Mouse (Mus musculus) kidney, embryonic 16.5 days (tissue): ENCODE results near the gene Galnt18. TPM values are rescaled to one million over a fixed set of nuclear protein-coding genes. Genes with fewer than 3 reads are reported as not detected.

Source experiments
- ATAC-seq: fragments of 200-750 bp; cut with Nextera tagmentation; 2 replicates; pipeline ENCODE4 v1.8.0; 2017; ENCODE audit warnings: moderate TSS enrichment; ENCODE audit not compliant: low FRiP score, low TSS enrichment
- H3K27ac ChIP-seq: fragments of 300-500 bp; sonication (generic); 2 replicates; pipeline ENCODE4 v1.5.1; 2014; ENCODE audit warnings: low read length
- H3K27me3 ChIP-seq: fragments of 300-500 bp; sonication (generic); 2 replicates; pipeline ENCODE4 v1.6.1; 2014; ENCODE audit warnings: low read length, control low read depth, mixed read lengths; ENCODE audit not compliant: insufficient read depth
- H3K36me3 ChIP-seq: fragments of 300-500 bp; sonication (generic); 2 replicates; pipeline ENCODE4 v1.6.1; 2014; ENCODE audit warnings: low read length, control low read depth, mixed read lengths; ENCODE audit not compliant: insufficient read depth
- H3K4me1 ChIP-seq: fragments of 300-500 bp; sonication (generic); 2 replicates; pipeline ENCODE4 v1.6.1; 2014; ENCODE audit warnings: low read length, control low read depth, mixed read lengths; ENCODE audit not compliant: insufficient read depth
- H3K4me2 ChIP-seq: fragments of 300-500 bp; sonication (generic); replicated peaks from 2 replicates; pipeline ENCODE4 v1.6.1; 2014; ENCODE audit warnings: low read depth, low read length
- H3K4me3 ChIP-seq: fragments of 300-500 bp; sonication (generic); 2 replicates; pipeline ENCODE4 v1.5.1; 2014; ENCODE audit warnings: mild to moderate bottlenecking, low read length
- H3K9ac ChIP-seq: fragments of 300-500 bp; sonication (generic); replicated peaks from 2 replicates; pipeline ENCODE4 v1.6.1; 2014; ENCODE audit warnings: low read length
- H3K9me3 ChIP-seq: fragments of 300-500 bp; sonication (generic); 2 replicates; pipeline ENCODE4 v1.6.1; 2016; ENCODE audit warnings: low read length, control low read depth
- WGBS: fragments of 180-500 bp; shearing (Covaris S2); extraction: QIAGEN DNeasy Blood & Tissue Kit; methylation state at CpG from one replicate; pipeline ENCODE4 v1.1.7; 2014; 5-methylcytosine and 5-hydroxymethylcytosine counted together
- polyA plus RNA-seq: library from polyadenylated mRNA; unstranded; fragments of >200 nt; fragmentation: Nextera tagmentation; extraction: Ambion mirVana; gene quantifications from 2 replicates; pipeline ENCODE4 v1.2.1, GENCODE M21; 2015

Galnt18 gene
- polyA plus RNA-seq, 1 experiment from 2014 or later = 46.4 TPM

DNA sequence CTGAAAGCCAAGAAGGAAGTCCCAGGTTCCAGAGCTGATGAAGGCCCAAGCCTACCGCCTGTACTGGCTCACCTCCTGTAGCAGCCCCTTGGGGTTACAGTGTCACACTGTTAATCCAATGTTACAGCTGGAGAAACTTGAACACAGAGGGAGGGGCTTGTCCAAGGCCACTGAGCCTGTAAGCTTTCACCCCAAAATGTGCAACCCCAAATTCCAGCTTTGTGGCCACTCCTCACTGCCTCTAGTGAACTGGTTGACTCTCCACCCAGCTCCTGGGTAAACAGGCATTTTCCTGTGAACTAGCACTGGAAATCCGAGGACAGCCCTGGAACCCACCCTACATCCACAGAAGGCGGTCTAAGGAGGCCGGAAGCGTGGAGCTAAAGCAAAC lies 58.5 kb downstream of the Galnt18 start:
- Histone ChIP-seq H3K36me3 (no peaks in the 10 kb centered on the region), H3K9me3 (no peaks in the 10 kb centered on the region), H3K9ac (no peak overlapping the region), H3K4me3 (no peak overlapping the region), H3K27me3 (no peaks in the 10 kb centered on the region), H3K4me1 (peaks cover 8% of the 10 kb centered on the region; the same call in 1 of the 2 replicates), H3K4me2 (no peak overlapping the region), H3K27ac (no peak overlapping the region)
- no peak for ATAC-seq
- WGBS = 68% methylated on average over 5 of the region's 5 CpGs

DNA sequence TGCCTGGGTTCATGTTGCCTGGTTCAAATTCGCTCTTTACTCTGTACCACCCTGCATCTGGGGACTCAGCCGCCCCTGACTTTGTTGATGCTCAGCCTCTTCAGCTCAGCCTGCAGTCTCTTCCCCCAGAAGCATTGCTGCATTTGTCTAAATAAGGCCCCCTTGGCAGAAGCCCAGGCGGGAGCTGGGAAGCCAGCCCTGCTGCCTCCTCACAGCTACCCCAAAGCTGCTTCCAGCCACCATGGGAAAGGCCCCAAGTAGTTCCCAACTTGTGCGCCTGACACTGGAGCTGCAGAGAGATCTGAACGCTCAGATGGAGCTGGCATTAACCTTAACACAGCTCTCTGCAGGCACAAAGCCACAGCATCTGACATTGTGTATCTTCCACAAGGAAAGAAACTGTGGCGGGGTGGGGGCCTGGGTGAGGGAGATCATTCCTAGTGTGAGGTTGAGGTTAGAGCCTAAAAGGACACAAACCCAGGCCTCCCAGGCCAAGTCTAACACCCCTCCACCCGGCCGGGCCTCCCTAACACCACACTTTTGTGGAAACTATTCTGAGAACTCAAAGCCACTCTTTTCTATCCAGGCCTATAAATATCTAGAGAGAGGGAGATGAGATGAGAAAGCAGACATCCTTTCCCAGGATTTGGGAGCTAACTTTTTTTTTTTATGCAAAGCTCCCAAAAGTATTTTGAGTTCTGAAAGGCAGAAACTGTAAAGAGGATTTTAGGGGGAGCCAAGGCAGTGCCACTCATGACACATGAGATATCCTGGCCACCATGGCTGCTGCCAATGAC lies 59.1 kb downstream of the Galnt18 start:
- Histone ChIP-seq H3K4me2 (no peak overlapping the region), H3K4me3 (no peak overlapping the region), H3K27me3 (no peaks in the 10 kb centered on the region), H3K27ac (no peak overlapping the region), H3K4me1 (peaks cover 8% of the 10 kb centered on the region; the same call in 1 of the 2 replicates), H3K9ac (no peak overlapping the region), H3K9me3 (no peaks in the 10 kb centered on the region), H3K36me3 (no peaks in the 10 kb centered on the region)
- no peak for ATAC-seq
- 74% methylated on average over 8 of the region's 8 CpGs for WGBS

DNA sequence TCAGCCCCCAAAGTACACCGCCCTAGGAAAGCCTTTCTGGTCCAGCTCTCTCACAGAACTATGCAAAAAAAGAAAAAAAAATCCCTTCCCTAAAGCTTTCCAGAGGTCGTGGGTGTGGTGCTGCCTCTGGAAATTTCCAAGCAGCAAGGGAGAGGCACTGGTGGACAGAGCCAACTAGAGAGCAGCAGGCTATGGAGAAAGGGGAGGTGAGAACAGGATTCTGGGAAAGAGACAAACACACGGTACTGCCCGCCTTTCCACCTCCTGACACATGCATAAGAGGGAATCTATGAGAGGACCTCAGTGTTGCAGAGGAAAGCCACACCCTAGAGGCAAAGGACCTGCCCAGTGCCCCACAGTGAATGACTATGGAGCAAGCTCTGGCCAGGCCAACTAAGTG lies 60.9 kb downstream of the Galnt18 start:
- no peak for ATAC-seq
- 54% methylated on average over 4 of the region's 4 CpGs for WGBS
- Histone ChIP-seq H3K4me1 (peaks cover 12% of the 10 kb centered on the region; the same call in 1 of the 2 replicates), H3K9ac (no peak overlapping the region), H3K9me3 (no peaks in the 10 kb centered on the region), H3K27ac (no peak overlapping the region), H3K4me2 (no peak overlapping the region), H3K4me3 (no peak overlapping the region), H3K36me3 (no peaks in the 10 kb centered on the region), H3K27me3 (no peaks in the 10 kb centered on the region)

DNA sequence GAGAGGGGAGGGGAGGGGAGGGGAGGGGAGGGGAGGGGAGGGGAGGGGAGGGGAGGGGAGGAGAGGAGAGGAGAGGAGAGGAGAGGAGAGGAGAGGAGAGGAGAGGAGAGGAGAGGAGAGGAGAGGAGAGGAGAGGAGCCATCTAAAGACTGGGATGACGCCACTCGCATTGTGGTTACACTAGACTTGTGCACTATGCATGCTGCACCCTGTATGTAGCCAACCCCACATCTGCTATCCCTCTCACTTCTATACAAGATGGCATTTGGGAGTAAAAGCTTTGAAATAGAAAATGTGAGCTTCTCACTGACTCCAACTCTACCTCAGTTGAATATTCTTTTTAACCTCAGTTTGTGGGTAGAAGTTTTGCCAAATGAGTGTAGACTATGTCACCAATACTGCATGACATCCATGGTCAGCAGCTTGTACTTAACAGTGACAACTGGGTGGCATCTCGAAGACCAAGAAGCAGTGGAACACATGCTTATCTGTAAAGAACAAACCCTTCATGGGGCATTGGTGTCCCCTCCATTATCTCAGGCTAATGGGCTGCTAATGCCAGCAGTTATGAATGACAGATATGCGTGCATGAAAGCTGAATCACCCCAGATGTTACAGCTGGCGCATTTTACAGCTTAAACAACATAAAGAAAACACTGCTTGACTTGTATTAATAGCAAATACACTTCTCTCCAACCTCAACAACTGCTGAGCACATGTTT lies 65.0 kb downstream of the Galnt18 start:
- Histone ChIP-seq H3K9ac (no peak overlapping the region), H3K27me3 (no peaks in the 10 kb centered on the region), H3K4me3 (no peak overlapping the region), H3K9me3 (no peaks in the 10 kb centered on the region; the same call in 1 of the 2 replicates), H3K4me1 (peaks cover 8% of the 10 kb centered on the region), H3K36me3 (no peaks in the 10 kb centered on the region), H3K27ac (no peak overlapping the region), H3K4me2 (no peak overlapping the region)
- WGBS = 77% methylated on average over 5 of the region's 5 CpGs
- ATAC-seq = no peak

DNA sequence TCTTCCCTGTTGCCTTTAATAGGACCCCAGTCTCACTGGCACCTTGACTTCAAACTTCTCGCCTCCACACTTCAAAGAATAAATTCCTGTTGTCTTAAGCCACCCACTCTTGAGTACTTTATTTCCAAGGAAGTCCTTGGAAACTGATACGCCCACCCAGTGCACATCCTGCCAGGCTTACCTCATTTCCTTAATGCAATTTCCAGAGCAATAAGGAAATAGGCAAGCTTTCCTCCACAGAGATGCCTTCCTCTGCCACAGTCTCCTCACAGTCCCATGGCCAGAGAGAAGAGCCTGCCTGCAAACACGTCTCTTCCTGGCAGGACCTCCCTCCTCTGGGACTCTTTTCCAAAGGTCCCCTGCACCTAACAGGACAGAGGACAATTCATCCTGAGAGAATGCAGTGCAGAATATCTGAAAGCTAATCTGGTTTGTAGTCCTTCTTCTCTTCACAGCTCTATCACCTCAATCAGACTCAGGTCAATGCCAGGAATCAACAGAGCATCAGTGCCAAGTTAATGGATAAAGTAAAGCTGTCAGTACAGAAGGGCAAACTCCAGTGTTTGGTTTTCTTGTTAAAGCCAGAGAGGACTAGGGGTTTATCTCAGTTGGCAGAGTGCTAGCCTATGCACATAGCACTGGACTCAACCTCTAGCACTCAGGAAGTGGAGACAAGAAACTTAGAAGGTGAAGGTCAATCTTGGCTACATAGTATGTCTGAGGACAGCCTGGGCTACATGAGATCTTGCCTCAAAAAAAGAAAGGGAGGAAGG lies 65.8 kb downstream of the Galnt18 start:
- 43% methylated on average over 3 of the region's 3 CpGs for WGBS
- H3K9me3 ChIP-seq = no peaks in the 10 kb centered on the region; the same call in 1 of the 2 replicates
- peak; percentile 25; the same call in 1 of the 2 replicates for ATAC-seq
- H3K27ac ChIP-seq = peak overlapping the region; percentile 64
- H3K4me3 ChIP-seq = no peak overlapping the region
- H3K9ac ChIP-seq = no peak overlapping the region
- H3K27me3 ChIP-seq = no peaks in the 10 kb centered on the region
- no peaks in the 10 kb centered on the region for H3K36me3 ChIP-seq
- H3K4me1 ChIP-seq = peaks cover 8% of the 10 kb centered on the region
- no peak overlapping the region for H3K4me2 ChIP-seq

DNA sequence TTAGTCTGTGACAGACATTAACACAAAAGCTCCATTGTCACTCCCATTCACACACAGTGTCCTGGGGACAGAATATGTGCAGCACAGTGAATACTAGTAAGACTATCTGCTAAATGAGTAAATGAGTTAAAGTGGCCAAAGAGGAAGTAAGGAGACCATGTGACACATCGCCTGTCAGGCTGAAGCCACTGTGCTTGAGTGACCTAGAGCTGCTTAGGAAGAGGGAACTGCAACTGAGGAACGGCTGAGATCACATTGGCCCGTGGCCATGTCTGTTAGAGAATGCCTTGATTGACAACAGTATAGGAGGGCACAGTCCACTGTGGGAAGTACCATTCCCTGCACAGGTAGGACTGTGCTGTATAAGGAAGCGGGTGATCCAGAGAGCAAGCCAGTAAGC lies 67.0 kb downstream of the Galnt18 start:
- Histone ChIP-seq H3K27ac (no peak overlapping the region), H3K4me2 (no peak overlapping the region), H3K4me3 (no peak overlapping the region), H3K4me1 (peaks cover 8% of the 10 kb centered on the region), H3K9ac (no peak overlapping the region), H3K36me3 (no peaks in the 10 kb centered on the region), H3K27me3 (no peaks in the 10 kb centered on the region), H3K9me3 (no peaks in the 10 kb centered on the region; the same call in 1 of the 2 replicates)
- ATAC-seq = no peak
- 85% methylated on average over 4 of the region's 4 CpGs for WGBS

DNA sequence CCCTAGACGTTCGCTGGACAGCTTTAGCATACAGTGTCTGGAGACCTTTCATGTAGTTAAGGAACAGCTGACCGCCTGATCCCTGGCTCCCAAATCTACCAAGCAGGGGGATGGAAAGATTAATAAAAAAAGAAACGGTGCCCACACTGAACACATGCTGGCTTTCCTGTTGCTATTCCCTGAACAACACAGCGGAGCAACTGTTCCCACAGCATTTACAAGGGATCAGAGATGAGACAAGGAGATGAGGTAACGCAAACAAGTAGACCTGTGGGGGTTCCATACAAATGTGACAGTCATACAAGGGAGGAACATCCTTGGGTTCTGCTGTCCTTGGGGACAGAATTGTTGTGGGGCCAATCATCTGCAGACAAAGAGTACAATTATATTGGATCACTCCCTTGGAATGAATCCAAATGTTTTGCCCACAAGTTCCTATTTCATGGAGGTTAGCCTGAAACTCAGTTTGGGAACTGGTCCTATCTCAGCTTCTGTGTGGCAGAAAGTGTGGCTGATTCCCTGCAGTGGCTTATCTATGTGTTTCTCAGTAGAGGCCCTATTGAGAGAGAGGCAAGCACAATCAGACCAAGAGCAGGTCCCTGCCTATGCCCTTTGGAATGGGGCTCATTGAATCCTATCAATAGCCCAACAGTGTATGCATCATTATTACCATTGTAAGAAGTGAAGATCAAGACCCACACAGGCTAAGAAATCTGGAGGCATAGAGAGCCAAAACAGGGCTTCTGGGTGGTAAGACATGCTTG lies 68.5 kb downstream of the Galnt18 start:
- Histone ChIP-seq H3K4me2 (no peak overlapping the region), H3K36me3 (no peaks in the 10 kb centered on the region), H3K4me3 (no peak overlapping the region), H3K9me3 (no peaks in the 10 kb centered on the region; the same call in 1 of the 2 replicates), H3K27me3 (no peaks in the 10 kb centered on the region), H3K9ac (no peak overlapping the region), H3K4me1 (peaks cover 8% of the 10 kb centered on the region), H3K27ac (no peak overlapping the region)
- no peak for ATAC-seq
- 88% methylated on average over 6 of the region's 6 CpGs for WGBS

DNA sequence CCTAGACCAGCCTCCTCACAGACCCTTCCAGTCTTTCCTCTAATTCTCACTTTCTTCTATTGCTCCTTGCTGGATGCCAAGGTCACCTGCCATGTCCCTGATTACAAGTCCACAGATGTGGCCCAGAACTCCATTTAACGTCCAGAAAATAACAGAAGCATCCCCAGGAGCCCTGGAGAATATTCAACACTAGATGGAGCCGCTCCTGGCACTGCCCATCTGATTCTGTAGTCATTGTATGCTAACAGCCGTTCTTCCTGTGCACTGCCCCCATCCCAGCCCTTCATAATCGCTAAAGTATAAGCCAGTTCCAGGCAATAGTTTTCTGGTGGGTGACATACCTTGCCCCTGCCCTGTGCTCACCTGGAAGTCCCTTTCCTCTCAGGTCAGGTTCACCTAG lies 69.5 kb downstream of the Galnt18 start:
- no peak overlapping the region for H3K27ac ChIP-seq
- peaks cover 8% of the 10 kb centered on the region for H3K4me1 ChIP-seq
- no peaks in the 10 kb centered on the region; the same call in 1 of the 2 replicates for H3K9me3 ChIP-seq
- H3K27me3 ChIP-seq = no peaks in the 10 kb centered on the region
- no peak overlapping the region for H3K4me3 ChIP-seq
- H3K36me3 ChIP-seq = no peaks in the 10 kb centered on the region
- H3K4me2 ChIP-seq = no peak overlapping the region
- no peak overlapping the region for H3K9ac ChIP-seq
- 50% methylated on average over 4 of the region's 4 CpGs for WGBS
- ATAC-seq = no peak

DNA sequence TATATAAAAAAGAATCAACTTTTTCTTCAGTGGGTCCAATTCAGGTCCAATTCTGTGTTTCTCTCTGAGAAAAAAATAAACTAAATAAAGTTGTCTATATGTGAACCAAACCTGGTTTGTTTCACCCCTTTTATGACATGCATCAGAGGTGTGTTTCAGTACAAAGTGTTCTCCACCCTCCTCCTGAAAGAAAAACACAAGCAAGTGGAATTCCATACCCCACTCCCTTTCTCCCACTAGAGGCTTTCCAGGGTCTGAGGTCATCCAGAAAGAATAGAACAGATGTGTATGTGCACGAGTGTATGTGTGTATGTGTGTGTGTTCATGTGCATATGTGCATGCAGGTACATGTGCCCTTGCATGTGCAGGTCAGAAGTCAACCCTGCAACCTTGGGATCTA lies 71.2 kb downstream of the Galnt18 start:
- Histone ChIP-seq H3K9ac (no peak overlapping the region), H3K4me3 (no peak overlapping the region), H3K36me3 (no peaks in the 10 kb centered on the region), H3K4me2 (no peak overlapping the region), H3K27me3 (no peaks in the 10 kb centered on the region), H3K4me1 (peaks cover 1% of the 10 kb centered on the region), H3K9me3 (no peaks in the 10 kb centered on the region; the same call in 1 of the 2 replicates), H3K27ac (no peak overlapping the region)
- no peak for ATAC-seq
- WGBS = 23% methylated on average over 1 of the region's 1 CpGs
